ENCODE assay signal across 28 mouse cellular contexts in the genomic region with DNA sequence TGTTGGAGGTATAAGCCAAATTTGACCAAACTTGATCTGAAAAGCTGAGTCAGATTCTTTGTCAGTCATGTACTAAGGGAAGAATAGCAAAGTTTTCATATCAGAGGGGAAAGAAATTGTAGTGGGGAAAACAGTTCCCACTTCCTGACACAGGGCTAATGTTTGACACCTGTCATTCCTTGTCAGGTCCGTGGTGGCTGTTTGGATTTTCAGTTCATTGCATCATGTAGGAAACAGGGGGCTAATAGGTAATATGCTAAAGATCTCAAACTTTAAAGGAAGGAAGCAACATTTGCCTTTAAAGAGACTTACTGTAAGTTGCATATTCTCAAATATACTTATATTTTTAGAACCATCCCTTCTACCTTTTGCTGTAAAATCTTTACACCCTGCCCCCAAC.
DNase-seq lines count a peak whose midpoint lies in the region; ATAC-seq and TF ChIP-seq lines count a peak whose summit lies in the region.
"Had no signal": no experiment of that assay in that cellular context is flagged by ENCODE, and none has a peak within 500 bp of the region (broad histone marks: within the 10 kb centered on the region; RNA-seq: fewer than 3 reads in every experiment).

No protein-coding gene starts in this region.

- no peak overlapping the region for H3ac ChIP-seq in myocyte (ENCODE audit: control insufficient read depth, insufficient read length)

- H3K4me2 ChIP-seq in heart, embryonic 16.5 days (ENCODE audit: low read depth, low read length), result peak overlapping the region; percentile 26
- peak overlapping the region; percentile 19 for H3K4me2 ChIP-seq in myocyte (ENCODE audit: low read depth)
- H3K4me2 ChIP-seq: embryonic facial prominence, embryonic 15.5 days; forebrain, embryonic 13.5 days; hindbrain, embryonic 15.5 days; liver, embryonic 12.5 days; midbrain, embryonic 11.5 days; neural tube, embryonic 13.5 days had no signal

- WGBS in heart, embryonic 16.5 days, result 42% methylated on average over 1 of the region's 1 CpGs

- TF ChIP-seq CTCF in layer of hippocampus, adult 2 months (conservative IDR thresholded peaks at IDR 0.05), result no peak

- no peak overlapping the region for H3K4me3 ChIP-seq in heart, embryonic 16.5 days (ENCODE audit: low read length)
- H3K4me3 ChIP-seq in layer of hippocampus, adult 2 months, result no peak overlapping the region
- no peak overlapping the region for H3K4me3 ChIP-seq in myocyte
- H3K4me3 ChIP-seq: embryonic facial prominence, embryonic 10.5 days; embryonic facial prominence, embryonic 15.5 days; forebrain, embryonic 13.5 days; hindbrain, embryonic 10.5 days; hindbrain, embryonic 15.5 days; liver, embryonic 12.5 days; neural tube, embryonic 13.5 days had no signal

- no peak overlapping the region for H3K27ac ChIP-seq in heart, embryonic 16.5 days (ENCODE audit: low read length)
- peak overlapping the region; percentile 25 for H3K27ac ChIP-seq in layer of hippocampus, adult 2 months
- H3K27ac ChIP-seq: embryonic facial prominence, embryonic 10.5 days; embryonic facial prominence, embryonic 15.5 days; forebrain, embryonic 13.5 days; hindbrain, embryonic 10.5 days; hindbrain, embryonic 15.5 days; liver, embryonic 12.5 days; neural tube, embryonic 13.5 days had no signal

- H3K36me3 ChIP-seq in heart, embryonic 16.5 days (ENCODE audit: control insufficient read depth, insufficient read depth), result no peaks in the 10 kb centered on the region
- H3K36me3 ChIP-seq in myocyte (ENCODE audit: control insufficient read depth, insufficient read depth), result no peaks in the 10 kb centered on the region
- H3K36me3 ChIP-seq: embryonic facial prominence, embryonic 10.5 days; embryonic facial prominence, embryonic 15.5 days; G1E; hindbrain, embryonic 10.5 days; hindbrain, embryonic 15.5 days; liver, embryonic 12.5 days; neural tube, embryonic 13.5 days had no signal

- H3K9me3 ChIP-seq in heart, embryonic 16.5 days (replicated peaks; ENCODE audit: control insufficient read depth, low read length), result no peaks in the 10 kb centered on the region
- H3K9me3 ChIP-seq: embryonic facial prominence, embryonic 10.5 days; embryonic facial prominence, embryonic 15.5 days; forebrain, embryonic 13.5 days; hindbrain, embryonic 10.5 days; hindbrain, embryonic 15.5 days; liver, embryonic 12.5 days; neural tube, embryonic 13.5 days had no signal

- no peak for ATAC-seq in heart, embryonic 16.5 days (replicated peaks; ENCODE audit: extremely low read depth, insufficient read depth, low FRiP score)
- ATAC-seq: forebrain, embryonic 13.5 days; inflammation-experienced regulatory T-cells, adult 6 months; liver, embryonic 12.5 days; liver, postnatal 0 days; Patski had no signal

- H3K4me1 ChIP-seq in heart, embryonic 16.5 days (ENCODE audit: control insufficient read depth, insufficient read depth, low read length), result peaks cover 33% of the 10 kb centered on the region

- no peaks in the 10 kb centered on the region for H3K27me3 ChIP-seq in heart, embryonic 16.5 days (ENCODE audit: control insufficient read depth, insufficient read depth, low read length)
- H3K27me3 ChIP-seq in myocyte (ENCODE audit: control insufficient read depth, insufficient read depth, insufficient read length), result no peaks in the 10 kb centered on the region
- H3K27me3 ChIP-seq: embryonic facial prominence, embryonic 15.5 days; forebrain, embryonic 13.5 days; hindbrain, embryonic 15.5 days; liver, embryonic 12.5 days; neural tube, embryonic 13.5 days; Patski had no signal

- no peaks in the 10 kb centered on the region for H3K79me2 ChIP-seq in myocyte (ENCODE audit: control insufficient read depth, insufficient read depth)

- TF ChIP-seq POLR2A in myocyte (IDR thresholded peaks at IDR 0.05; ENCODE audit: insufficient read length, low read depth), result no peak

- DNase-seq in heart, adult 11 months, result no peak
- DNase-seq in layer of hippocampus, adult 2 months (ENCODE audit: low spot score in 2 of 2), result no peak
- DNase-seq in layer of hippocampus, postnatal 25 days (ENCODE audit: extremely low spot score in 1 of 2, low spot score in 1 of 2), result no peak
- no peak for DNase-seq in embryo, embryonic 10.5 days (ENCODE audit: low spot score)
- no peak for DNase-seq in testis, postnatal 10 days (ENCODE audit: low spot score)
- DNase-seq: adrenal gland, postnatal 10 days; cerebellum, adult 8-10 months; gastrocnemius, postnatal 10 days; kidney, postnatal 10 days; left cerebral cortex, postnatal 4 days; liver, postnatal 0 days; lung, postnatal 36 days; right cerebral cortex, postnatal 4 days; thymus, adult 2 months; thymus, postnatal 36 days had no signal

- H3K9ac ChIP-seq in heart, embryonic 16.5 days (ENCODE audit: low read length), result no peak overlapping the region
- H3K9ac ChIP-seq: embryonic facial prominence, embryonic 15.5 days; forebrain, embryonic 13.5 days; hindbrain, embryonic 15.5 days; liver, embryonic 12.5 days; liver, postnatal 0 days; neural tube, embryonic 13.5 days had no signal

TF ChIP-seq in myocyte, 11 proteins besides CTCF, POLR2A, EP300 and RAD21:
- TF ChIP-seq CEBPB (IDR thresholded peaks at IDR 0.05; ENCODE audit: insufficient read depth, poor library complexity, severe bottlenecking) (peak; percentile 50; the same call in 1 of the 2 replicates), MAX (IDR thresholded peaks at IDR 0.05; ENCODE audit: low read depth) (no peak), MYOD1 (IDR thresholded peaks at IDR 0.05; ENCODE audit: control insufficient read depth in 1 of 3, insufficient read length in 2 of 3, low read depth in 2 of 3) (peak in 2 of 3 experiments; percentile 26 to 79)
